Mouse (Mus musculus): ENCODE measurements around the gene Tmem219. TPM values are rescaled to one million over a fixed set of nuclear protein-coding genes. Genes with fewer than 3 reads are reported as not detected.

Gene Tmem219
- polyA plus RNA-seq, 1 experiment from 2014 or later, result 18.0 TPM

DNA sequence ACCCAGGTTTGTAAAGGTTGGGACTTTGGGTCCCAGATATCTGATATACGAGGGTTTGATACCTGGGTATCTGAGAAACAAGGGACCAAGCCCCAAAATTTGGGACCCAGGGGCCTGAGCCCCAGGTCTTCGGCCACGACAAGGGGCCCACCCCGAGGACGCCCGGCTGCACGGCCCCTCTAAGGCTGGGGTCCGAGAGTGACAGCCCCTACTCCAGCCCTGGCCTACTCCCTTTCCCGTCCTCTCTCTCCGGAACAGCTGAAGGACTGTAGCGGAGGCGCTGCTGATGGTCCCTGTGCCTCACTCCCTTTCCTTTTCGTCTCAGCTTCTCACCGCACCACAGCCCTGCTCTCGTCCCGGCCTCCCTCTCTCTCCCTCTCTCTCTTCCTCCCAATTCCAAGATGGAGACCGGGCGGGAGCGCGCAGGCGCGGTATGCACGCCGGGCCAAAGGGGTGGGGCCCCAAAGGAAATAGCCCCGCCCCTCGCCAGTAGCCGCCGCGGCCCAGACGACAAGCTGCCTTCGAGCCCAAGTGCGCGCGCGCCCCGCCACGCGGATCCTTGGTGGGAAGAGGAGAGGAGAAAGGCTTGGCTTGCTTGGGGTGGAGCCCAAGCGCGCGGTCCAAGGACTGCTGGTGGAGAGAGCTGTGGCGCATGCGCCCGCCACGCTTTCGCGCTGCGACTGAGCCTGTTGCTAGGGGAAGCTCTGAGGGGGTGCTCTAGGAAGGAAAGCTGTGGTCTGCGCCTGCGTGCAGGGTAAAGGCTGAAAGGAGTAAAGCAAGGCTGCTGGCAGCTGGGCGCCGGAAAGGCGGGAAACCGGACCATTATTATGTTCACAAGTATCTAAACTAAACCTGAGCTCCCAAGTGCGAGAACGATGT, 38.2 kb downstream of the Tmem219 start, which contains the start of gene Taok2:
TSS of gene Taok2 (minus strand) at position 418 of the 879 bp plus-strand sequence.
- peak within 1 kb of the TSS; percentile 76 for H3K9ac ChIP-seq (replicated peaks)
- H3K27me3 ChIP-seq, result no peaks in the 10 kb centered on the region
- H3K4me3 ChIP-seq (replicated peaks), result peak within 1 kb of the TSS; percentile 79
- peak within 1 kb of the TSS; percentile 99 for H3K4me2 ChIP-seq
- WGBS, result under 1% methylated on average over 56 of the region's 56 CpGs
- ATAC-seq (ENCODE audit: insufficient number of reproducible peaks, insufficient read depth, low FRiP score, low TSS enrichment, low read depth), result peak; percentile 96
- peak within 1 kb of the TSS; percentile 93 for H3K27ac ChIP-seq
- H3K4me1 ChIP-seq (replicated peaks), result peaks cover 30% of the 10 kb centered on the region
- peaks cover 18% of the 10 kb centered on the region for H3K36me3 ChIP-seq
- no peaks in the 10 kb centered on the region for H3K9me3 ChIP-seq

DNA sequence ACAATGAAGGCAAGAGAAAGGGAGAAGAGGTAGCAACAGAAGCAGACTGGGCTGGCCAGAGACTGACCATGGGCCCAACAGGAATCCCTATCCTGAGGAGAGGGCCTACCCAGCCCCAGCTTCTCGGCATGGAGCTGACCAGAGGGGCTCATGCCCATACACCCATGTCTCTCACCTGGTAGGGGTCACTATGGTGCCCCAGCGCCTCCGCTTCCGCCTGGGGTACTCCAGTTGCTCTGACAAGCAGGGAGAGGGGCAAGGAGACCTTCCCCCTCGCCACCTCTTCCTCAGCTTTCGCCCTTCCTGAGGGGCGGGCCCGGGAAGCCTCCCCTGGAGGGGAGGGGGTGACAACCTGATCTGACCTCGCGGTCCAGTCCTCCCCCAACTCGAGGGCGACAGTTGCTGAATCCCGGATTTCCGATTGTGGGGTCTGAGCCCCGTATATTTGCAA, 39.0 kb downstream of the Tmem219 start:
- peak overlapping the region; percentile 76 for H3K9ac ChIP-seq (replicated peaks)
- WGBS, result under 1% methylated on average over 14 of the region's 15 CpGs
- peak; percentile 1; the same call in 1 of the 2 replicates for ATAC-seq (ENCODE audit: insufficient number of reproducible peaks, insufficient read depth, low FRiP score, low TSS enrichment, low read depth)
- peaks cover 30% of the 10 kb centered on the region for H3K4me1 ChIP-seq (replicated peaks)
- peak overlapping the region; percentile 93 for H3K27ac ChIP-seq
- peak overlapping the region; percentile 99 for H3K4me2 ChIP-seq
- peaks cover 26% of the 10 kb centered on the region for H3K36me3 ChIP-seq
- H3K27me3 ChIP-seq, result no peaks in the 10 kb centered on the region
- no peaks in the 10 kb centered on the region for H3K9me3 ChIP-seq
- H3K4me3 ChIP-seq (replicated peaks), result peak overlapping the region; percentile 79

DNA sequence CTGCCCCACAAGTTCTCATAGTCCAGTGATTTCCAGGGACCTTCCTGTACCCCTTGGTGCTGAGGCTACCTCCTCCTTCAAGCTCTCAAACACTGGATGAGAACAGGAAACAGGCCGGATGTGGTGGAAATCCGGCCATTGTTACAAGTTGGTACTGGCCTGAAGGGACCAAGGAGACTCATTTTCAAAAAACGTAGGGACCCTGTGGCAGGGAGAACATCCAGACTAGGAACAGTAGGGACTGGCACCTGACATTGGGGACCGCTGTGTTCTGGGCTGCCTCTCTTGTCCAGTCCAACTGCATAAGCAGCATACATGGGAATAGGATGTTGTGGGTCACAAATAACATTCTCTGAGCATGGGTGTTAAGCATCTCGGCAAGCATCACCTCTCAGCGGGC, 41.7 kb downstream of the Tmem219 start:
- Histone ChIP-seq H3K4me1 (replicated peaks) (peaks cover 30% of the 10 kb centered on the region), H3K4me2 (peak overlapping the region; percentile 99), H3K9me3 (no peaks in the 10 kb centered on the region), H3K27me3 (no peaks in the 10 kb centered on the region), H3K27ac (0 out of 2 replicates have a peak overlapping the region, but pooled peaks have one; percentile 9), H3K36me3 (peaks cover 53% of the 10 kb centered on the region), H3K9ac (replicated peaks) (peak overlapping the region; percentile 76; the same call in 1 of the 2 replicates), H3K4me3 (replicated peaks) (peak overlapping the region; percentile 79; the same call in 1 of the 2 replicates)
- WGBS, result 80% methylated on average over 6 of the region's 6 CpGs
- ATAC-seq (ENCODE audit: insufficient number of reproducible peaks, insufficient read depth, low FRiP score, low TSS enrichment, low read depth), result no peak

DNA sequence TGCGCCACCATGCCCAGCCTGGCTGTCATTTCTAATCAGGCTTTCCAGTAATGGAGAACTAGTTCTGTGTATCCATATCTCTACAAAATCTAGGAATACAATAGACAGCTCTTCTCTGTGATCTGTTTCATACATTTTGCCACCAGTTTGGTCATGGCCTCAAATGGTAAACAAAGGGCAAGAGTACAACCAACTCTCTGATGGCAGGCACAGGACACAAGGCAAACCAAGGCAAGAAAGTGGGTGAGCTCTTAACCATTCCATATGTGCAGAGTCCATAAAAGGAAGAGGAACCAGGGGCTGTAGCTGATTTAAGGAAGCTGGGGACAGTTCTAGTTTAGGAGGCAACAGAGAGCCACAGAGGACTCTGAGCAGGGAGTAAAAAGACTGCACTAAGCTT, 45.5 kb downstream of the Tmem219 start:
- Histone ChIP-seq H3K27ac (no peak overlapping the region), H3K4me2 (no peak overlapping the region), H3K4me3 (replicated peaks) (no peak overlapping the region), H3K36me3 (peaks cover 91% of the 10 kb centered on the region), H3K27me3 (no peaks in the 10 kb centered on the region), H3K4me1 (replicated peaks) (peaks cover 15% of the 10 kb centered on the region), H3K9ac (replicated peaks) (no peak overlapping the region), H3K9me3 (no peaks in the 10 kb centered on the region)
- 98% methylated on average over 1 of the region's 1 CpGs for WGBS
- no peak for ATAC-seq (ENCODE audit: insufficient number of reproducible peaks, insufficient read depth, low FRiP score, low TSS enrichment, low read depth)

DNA sequence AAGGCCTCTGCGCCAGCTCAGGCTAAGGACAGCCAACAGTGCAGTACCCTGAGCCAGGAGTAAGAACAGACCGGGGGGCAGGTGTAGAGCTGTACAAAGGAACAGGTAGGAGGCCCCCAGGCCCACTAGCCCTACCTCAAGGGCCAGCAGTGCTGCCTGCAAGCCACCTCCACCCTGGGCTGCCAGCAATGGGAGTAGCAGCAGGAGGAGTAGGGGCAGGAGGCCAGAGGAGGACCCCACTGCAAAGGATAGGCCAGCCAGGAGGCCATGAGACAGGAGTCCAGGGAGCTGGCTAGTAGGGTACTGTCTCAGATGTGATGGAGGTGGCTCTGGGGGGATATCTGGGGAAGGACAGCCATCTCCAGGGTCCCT, 52.2 kb downstream of the Tmem219 start:
- peak overlapping the region; percentile 38; the same call in 1 of the 2 replicates for H3K9ac ChIP-seq (replicated peaks)
- WGBS, result 98% methylated on average over 2 of the region's 2 CpGs

DNA sequence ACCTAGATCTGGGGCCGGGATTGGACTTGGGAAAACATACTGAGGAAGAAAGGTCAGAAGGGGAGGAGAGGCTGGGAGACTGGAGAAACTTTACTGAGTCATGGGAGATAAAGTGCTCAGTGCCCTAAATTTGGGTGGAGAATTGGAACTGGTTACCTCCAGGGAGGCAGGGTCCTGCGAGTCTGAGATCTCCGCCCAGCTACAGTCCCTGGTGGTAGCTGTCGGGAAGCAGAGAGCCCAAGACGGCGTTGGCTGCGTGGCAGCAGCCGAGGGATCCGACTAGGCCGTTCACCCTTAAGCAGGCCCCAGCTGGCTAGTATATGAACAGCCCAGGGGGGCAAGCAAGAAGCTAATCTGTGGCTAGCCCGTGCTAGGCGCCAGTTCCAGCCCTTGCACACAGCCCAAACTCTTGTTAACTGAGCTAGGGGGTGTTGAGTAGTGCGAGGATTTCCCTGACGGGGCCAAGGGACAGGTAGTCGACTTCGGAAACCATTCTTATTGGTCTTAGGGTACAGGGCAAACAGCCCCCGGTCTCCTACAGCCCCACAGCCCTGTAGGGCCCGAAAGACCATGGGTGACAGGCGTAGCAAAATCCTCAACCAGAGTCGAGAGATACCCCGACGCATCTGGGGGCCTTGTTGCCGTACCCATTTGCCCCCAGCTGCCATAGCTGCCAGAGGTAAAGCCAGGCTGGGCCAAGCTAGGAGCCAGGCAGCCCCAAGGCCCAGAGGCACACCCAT, 52.8 kb downstream of the Tmem219 start:
- no peaks in the 10 kb centered on the region for H3K4me1 ChIP-seq (replicated peaks)
- peaks cover 99% of the 10 kb centered on the region for H3K36me3 ChIP-seq
- ATAC-seq (ENCODE audit: insufficient number of reproducible peaks, insufficient read depth, low FRiP score, low TSS enrichment, low read depth), result no peak
- H3K9me3 ChIP-seq, result no peaks in the 10 kb centered on the region
- WGBS, result 90% methylated on average over 23 of the region's 23 CpGs
- H3K27ac ChIP-seq, result no peak overlapping the region
- H3K4me2 ChIP-seq, result no peak overlapping the region
- H3K9ac ChIP-seq (replicated peaks), result no peak overlapping the region
- H3K27me3 ChIP-seq, result no peaks in the 10 kb centered on the region
- no peak overlapping the region for H3K4me3 ChIP-seq (replicated peaks)

More for the DNA sequence above, 52.2 kb downstream of the Tmem219 start:
- Histone ChIP-seq H3K4me3 (replicated peaks) (no peak overlapping the region), H3K27ac (no peak overlapping the region), H3K4me1 (replicated peaks) (no peaks in the 10 kb centered on the region), H3K9me3 (no peaks in the 10 kb centered on the region), H3K4me2 (no peak overlapping the region), H3K36me3 (peaks cover 99% of the 10 kb centered on the region), H3K27me3 (no peaks in the 10 kb centered on the region)
- no peak for ATAC-seq (ENCODE audit: insufficient number of reproducible peaks, insufficient read depth, low FRiP score, low TSS enrichment, low read depth)

DNA sequence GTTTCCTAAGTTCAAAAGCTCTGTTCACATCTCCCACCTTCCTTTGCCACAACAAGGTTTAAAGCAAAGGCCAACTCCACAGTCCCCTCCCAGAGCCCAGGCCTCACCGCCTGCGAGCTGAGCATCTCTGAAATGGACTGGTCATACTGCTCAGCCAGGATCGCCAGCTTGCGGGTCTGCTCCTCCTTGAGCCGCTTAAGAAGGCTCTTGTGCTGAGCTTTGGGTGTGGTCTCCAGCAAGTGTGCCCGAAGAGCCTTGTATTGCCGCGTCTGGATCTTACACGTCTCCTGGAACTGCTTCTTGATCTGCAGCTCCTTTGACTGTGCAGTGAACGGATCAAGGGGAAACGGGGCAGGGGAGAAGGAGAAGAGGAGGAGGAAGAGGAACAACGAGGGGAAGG, 54.7 kb downstream of the Tmem219 start:
- H3K9me3 ChIP-seq, result no peaks in the 10 kb centered on the region
- H3K27me3 ChIP-seq, result no peaks in the 10 kb centered on the region
- H3K9ac ChIP-seq (replicated peaks), result no peak overlapping the region
- WGBS, result 86% methylated on average over 12 of the region's 12 CpGs
- H3K4me3 ChIP-seq (replicated peaks), result no peak overlapping the region
- H3K27ac ChIP-seq, result no peak overlapping the region
- no peak for ATAC-seq (ENCODE audit: insufficient number of reproducible peaks, insufficient read depth, low FRiP score, low TSS enrichment, low read depth)
- peaks cover 96% of the 10 kb centered on the region for H3K36me3 ChIP-seq
- peaks cover 15% of the 10 kb centered on the region for H3K4me1 ChIP-seq (replicated peaks)
- no peak overlapping the region for H3K4me2 ChIP-seq

DNA sequence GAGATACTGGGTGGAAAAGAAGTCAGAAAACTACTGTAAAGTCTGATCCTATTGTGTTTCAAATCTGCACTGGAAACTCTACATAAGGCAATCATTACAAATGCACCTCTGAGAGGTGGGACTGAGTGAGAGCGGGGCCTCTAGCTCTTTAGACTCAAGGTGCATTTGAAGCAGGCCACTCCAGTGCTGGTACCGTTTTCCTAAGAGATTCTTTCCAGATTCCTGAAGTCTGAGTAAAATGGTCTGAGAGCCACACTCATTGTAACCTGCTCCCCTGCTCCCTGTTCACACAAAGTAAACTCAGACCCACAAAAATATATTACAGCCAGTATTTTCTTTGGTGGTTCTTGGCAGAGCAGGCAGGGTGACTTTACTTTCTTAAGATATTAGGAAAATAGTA, 55.2 kb downstream of the Tmem219 start:
- 83% methylated on average over 2 of the region's 2 CpGs for WGBS

DNA sequence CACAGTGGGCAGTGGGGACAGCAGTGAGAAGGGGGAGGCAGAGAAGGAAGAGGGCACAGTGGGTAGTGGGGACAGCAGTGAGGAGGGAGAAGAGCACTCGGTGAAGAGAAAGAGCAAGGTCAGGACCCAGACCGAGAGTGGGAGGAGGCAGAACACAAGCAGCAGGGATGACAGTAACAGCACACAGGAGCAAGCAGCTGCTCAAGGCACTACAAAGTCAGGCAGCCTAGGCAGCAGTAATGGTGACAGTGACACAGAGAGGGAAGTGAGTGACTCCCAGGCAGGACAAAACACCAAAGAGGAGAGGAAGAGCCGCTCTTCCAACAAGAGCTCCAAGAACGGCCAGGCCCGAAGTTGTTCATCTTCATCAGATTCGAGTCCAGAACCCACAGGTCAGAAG, 58.9 kb downstream of the Tmem219 start:
- peaks cover 30% of the 10 kb centered on the region for H3K4me1 ChIP-seq (replicated peaks)
- ATAC-seq (ENCODE audit: insufficient number of reproducible peaks, insufficient read depth, low FRiP score, low TSS enrichment, low read depth), result no peak
- 68% methylated on average over 6 of the region's 6 CpGs for WGBS

More for the DNA sequence above, 55.2 kb downstream of the Tmem219 start:
- no peak overlapping the region for H3K9ac ChIP-seq (replicated peaks)
- no peak overlapping the region for H3K4me2 ChIP-seq
- no peaks in the 10 kb centered on the region for H3K9me3 ChIP-seq
- H3K4me3 ChIP-seq (replicated peaks), result no peak overlapping the region
- ATAC-seq (ENCODE audit: insufficient number of reproducible peaks, insufficient read depth, low FRiP score, low TSS enrichment, low read depth), result no peak
- H3K36me3 ChIP-seq, result peaks cover 91% of the 10 kb centered on the region
- no peaks in the 10 kb centered on the region for H3K27me3 ChIP-seq
- H3K27ac ChIP-seq, result no peak overlapping the region
- peaks cover 20% of the 10 kb centered on the region for H3K4me1 ChIP-seq (replicated peaks)

DNA sequence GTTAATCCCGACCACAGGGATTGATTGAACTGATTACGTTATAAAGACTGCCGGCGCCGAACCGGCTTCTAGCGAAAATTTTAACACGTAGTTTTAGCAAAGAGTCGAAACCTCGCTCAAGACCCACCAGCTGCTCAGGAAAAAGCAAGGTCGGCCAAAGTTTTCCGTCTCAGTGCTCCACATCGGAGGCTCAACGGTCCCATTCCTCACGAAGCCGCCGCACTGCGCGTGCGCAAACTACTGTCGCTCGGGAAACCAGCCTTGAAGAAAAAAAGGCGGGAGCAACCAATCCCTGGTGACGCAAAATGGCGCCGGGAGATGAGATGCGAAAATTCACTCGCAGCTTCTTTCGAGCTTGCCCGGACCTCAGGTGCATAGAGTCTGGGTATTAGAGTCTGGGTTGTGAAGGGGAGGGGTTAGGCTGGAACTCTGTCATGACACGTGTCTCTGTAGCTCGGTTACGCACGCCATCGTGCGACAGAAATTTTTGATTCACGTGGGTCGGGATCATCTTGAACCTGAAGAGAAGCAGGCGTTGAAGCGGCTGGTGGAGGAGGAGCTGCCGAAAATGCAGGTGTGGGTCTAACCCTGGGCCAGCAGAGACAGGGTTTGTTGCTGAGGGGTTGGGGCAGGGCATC, 60.5 kb downstream of the Tmem219 start, which contains the start of gene Ino80e:
TSS of gene Ino80e (minus strand) at position 231 of the 638 bp plus-strand sequence.
- Histone ChIP-seq H3K27me3 (no peaks in the 10 kb centered on the region), H3K9me3 (no peaks in the 10 kb centered on the region), H3K4me2 (peak within 1 kb of the TSS; percentile 82), H3K27ac (peak within 1 kb of the TSS; percentile 89), H3K4me1 (replicated peaks) (peaks cover 30% of the 10 kb centered on the region), H3K36me3 (peaks cover 73% of the 10 kb centered on the region), H3K9ac (replicated peaks) (peak within 1 kb of the TSS; percentile 68), H3K4me3 (replicated peaks) (peak within 1 kb of the TSS; percentile 69)
- WGBS, result under 1% methylated on average over 41 of the region's 41 CpGs
- peak; percentile 53 for ATAC-seq (ENCODE audit: insufficient number of reproducible peaks, insufficient read depth, low FRiP score, low TSS enrichment, low read depth)

More for the DNA sequence above, 58.9 kb downstream of the Tmem219 start:
- H3K27ac ChIP-seq, result peak overlapping the region; percentile 89
- H3K27me3 ChIP-seq, result no peaks in the 10 kb centered on the region
- peaks cover 73% of the 10 kb centered on the region for H3K36me3 ChIP-seq
- H3K9ac ChIP-seq (replicated peaks), result peak overlapping the region; percentile 68
- H3K4me2 ChIP-seq, result peak overlapping the region; percentile 82
- H3K4me3 ChIP-seq (replicated peaks), result peak overlapping the region; percentile 69
- H3K9me3 ChIP-seq, result no peaks in the 10 kb centered on the region

Measured in limb, embryonic 12.5 days (tissue).